In the genomic region with DNA sequence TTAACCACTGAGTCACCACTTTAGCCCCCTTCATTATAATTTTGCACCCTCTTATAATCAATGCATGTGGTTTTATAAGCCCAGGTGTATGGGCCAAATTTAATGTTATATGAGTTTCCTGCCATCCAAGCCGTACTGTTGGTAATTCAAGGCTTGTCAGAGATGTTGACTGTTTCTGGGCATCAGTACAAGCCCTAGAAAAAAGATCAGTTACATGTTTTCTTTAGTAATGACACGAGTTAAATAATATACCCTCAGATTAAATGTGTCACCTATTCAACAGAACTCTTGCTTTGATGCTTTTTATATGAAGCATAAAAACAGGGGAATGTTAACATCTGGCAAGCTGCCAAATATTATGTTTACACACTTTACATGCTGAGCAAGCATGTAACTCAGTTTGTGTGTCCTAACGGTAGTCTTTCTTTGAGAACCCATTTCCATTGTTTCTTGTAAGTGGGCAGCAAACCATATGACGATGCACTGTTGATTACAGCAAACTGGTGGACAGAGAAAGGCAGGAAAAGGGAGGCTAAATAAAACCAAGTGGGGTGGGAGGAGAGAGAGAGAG, we compare ENCODE assay signal across 28 mouse cellular contexts. TPM values are rescaled to one million over a fixed set of nuclear protein-coding genes. Genes with fewer than 3 reads are reported as not detected.
A peak's percentile ranks its signal among the peaks of the same experiment; 100 is the strongest.
DNase-seq lines count a peak whose midpoint lies in the region; ATAC-seq and TF ChIP-seq lines count a peak whose summit lies in the region.
"Had no signal": no experiment of that assay in that cellular context is flagged by ENCODE, and none has a peak within 500 bp of the region (broad histone marks: within the 10 kb centered on the region; RNA-seq: fewer than 3 reads in every experiment).

No protein-coding gene starts in this region.

- H3K4me2 ChIP-seq in forebrain, embryonic 13.5 days = no peak overlapping the region
- H3K4me2 ChIP-seq in forebrain, embryonic 12.5 days = no peak overlapping the region
- no peak overlapping the region for H3K4me2 ChIP-seq in kidney, postnatal 0 days (ENCODE audit: low read length)
- no peak overlapping the region for H3K4me2 ChIP-seq in forebrain, embryonic 16.5 days (ENCODE audit: low read length)
- H3K4me2 ChIP-seq: embryonic facial prominence, embryonic 13.5 days; heart, embryonic 13.5 days; hindbrain, embryonic 14.5 days had no signal

- 34% methylated on average over 4 of the region's 4 CpGs for WGBS in forebrain, embryonic 13.5 days
- WGBS in forebrain, embryonic 12.5 days = 55% methylated on average over 4 of the region's 4 CpGs
- 32% methylated on average over 4 of the region's 4 CpGs for WGBS in kidney, postnatal 0 days
- 26% methylated on average over 4 of the region's 4 CpGs for WGBS in kidney, adult 2 months
- 7% methylated on average over 4 of the region's 4 CpGs for WGBS in forebrain, embryonic 16.5 days

- no peak overlapping the region for H3K27ac ChIP-seq in forebrain, embryonic 13.5 days
- H3K27ac ChIP-seq in forebrain, embryonic 12.5 days = no peak overlapping the region
- no peak overlapping the region for H3K27ac ChIP-seq in kidney, postnatal 0 days
- H3K27ac ChIP-seq in kidney, adult 2 months (ENCODE audit: insufficient read depth, low read depth, low read length) = no peak overlapping the region
- H3K27ac ChIP-seq in forebrain, embryonic 16.5 days (ENCODE audit: low read length) = no peak overlapping the region
- H3K27ac ChIP-seq: embryonic facial prominence, embryonic 13.5 days; heart, adult 2 months; heart, embryonic 10.5 days; heart, embryonic 13.5 days; hindbrain, embryonic 14.5 days; hindbrain, postnatal 0 days had no signal

- no peak overlapping the region for H3K4me3 ChIP-seq in forebrain, embryonic 13.5 days
- H3K4me3 ChIP-seq in forebrain, embryonic 12.5 days (replicated peaks) = no peak overlapping the region
- H3K4me3 ChIP-seq in kidney, postnatal 0 days (replicated peaks; ENCODE audit: low read depth, low read length) = no peak overlapping the region
- H3K4me3 ChIP-seq in kidney, adult 2 months (ENCODE audit: insufficient read depth, low read depth, low read length) = no peak overlapping the region
- H3K4me3 ChIP-seq in forebrain, embryonic 16.5 days (replicated peaks; ENCODE audit: low read length) = no peak overlapping the region
- H3K4me3 ChIP-seq: embryonic facial prominence, embryonic 13.5 days; heart, adult 2 months; heart, embryonic 10.5 days; heart, embryonic 13.5 days had no signal

- no peaks in the 10 kb centered on the region for H3K36me3 ChIP-seq in forebrain, embryonic 13.5 days (ENCODE audit: poor library complexity, severe bottlenecking)
- H3K36me3 ChIP-seq in forebrain, embryonic 12.5 days (replicated peaks) = no peaks in the 10 kb centered on the region
- H3K36me3 ChIP-seq in kidney, postnatal 0 days (ENCODE audit: insufficient read depth, low read length) = no peaks in the 10 kb centered on the region
- no peaks in the 10 kb centered on the region for H3K36me3 ChIP-seq in kidney, adult 2 months (ENCODE audit: control insufficient read depth, insufficient read depth, low read length)
- H3K36me3 ChIP-seq in forebrain, embryonic 16.5 days (ENCODE audit: control insufficient read depth, insufficient read depth) = no peaks in the 10 kb centered on the region
- H3K36me3 ChIP-seq: embryonic facial prominence, embryonic 13.5 days; G1E; heart, embryonic 10.5 days; heart, embryonic 13.5 days had no signal

- no peaks in the 10 kb centered on the region for H3K27me3 ChIP-seq in forebrain, embryonic 13.5 days
- no peaks in the 10 kb centered on the region for H3K27me3 ChIP-seq in forebrain, embryonic 12.5 days
- no peaks in the 10 kb centered on the region for H3K27me3 ChIP-seq in kidney, postnatal 0 days (ENCODE audit: insufficient read depth, low read length)
- H3K27me3 ChIP-seq in kidney, adult 2 months (replicated peaks; ENCODE audit: control insufficient read depth, insufficient read depth, low read length) = no peaks in the 10 kb centered on the region
- no peaks in the 10 kb centered on the region for H3K27me3 ChIP-seq in forebrain, embryonic 16.5 days (replicated peaks; ENCODE audit: control insufficient read depth, insufficient read depth, low read length)
- H3K27me3 ChIP-seq: CH12.LX; embryonic facial prominence, embryonic 13.5 days; heart, embryonic 13.5 days had no signal

- H3K4me1 ChIP-seq in forebrain, embryonic 13.5 days = no peaks in the 10 kb centered on the region
- H3K4me1 ChIP-seq in forebrain, embryonic 12.5 days = no peaks in the 10 kb centered on the region
- no peaks in the 10 kb centered on the region for H3K4me1 ChIP-seq in kidney, postnatal 0 days (replicated peaks; ENCODE audit: insufficient read depth, low read length)
- H3K4me1 ChIP-seq in kidney, adult 2 months (ENCODE audit: control insufficient read depth, insufficient read depth, low read length) = no peaks in the 10 kb centered on the region
- peaks cover 5% of the 10 kb centered on the region for H3K4me1 ChIP-seq in forebrain, embryonic 16.5 days (replicated peaks; ENCODE audit: control insufficient read depth, insufficient read depth, low read length)
- H3K4me1 ChIP-seq: heart, embryonic 10.5 days; heart, embryonic 13.5 days had no signal

- TF ChIP-seq POLR2A in kidney, adult 2 months (IDR thresholded peaks at IDR 0.05; ENCODE audit: low read depth, low read length) = no peak

- peak; percentile 43; the same call in 1 of the 2 replicates for ATAC-seq in forebrain, embryonic 13.5 days
- ATAC-seq in forebrain, embryonic 12.5 days (ENCODE audit: low FRiP score) = no peak
- no peak for ATAC-seq in kidney, postnatal 0 days (replicated peaks; ENCODE audit: low FRiP score, low read depth)
- peak; percentile 72 for ATAC-seq in forebrain, embryonic 16.5 days
- ATAC-seq: hindbrain, postnatal 0 days; inflammation-experienced regulatory T-cells, adult 6 months; intestine, embryonic 16.5 days; Patski had no signal

- H3K9ac ChIP-seq in forebrain, embryonic 13.5 days = no peak overlapping the region
- no peak overlapping the region for H3K9ac ChIP-seq in forebrain, embryonic 12.5 days
- no peak overlapping the region for H3K9ac ChIP-seq in kidney, postnatal 0 days (ENCODE audit: low read depth, low read length)
- H3K9ac ChIP-seq in forebrain, embryonic 16.5 days (replicated peaks; ENCODE audit: low read depth, low read length) = no peak overlapping the region
- H3K9ac ChIP-seq: embryonic facial prominence, embryonic 13.5 days; heart, embryonic 13.5 days; hindbrain, embryonic 14.5 days had no signal

- TF ChIP-seq CTCF in kidney, postnatal 0 days (IDR thresholded peaks at IDR 0.05; ENCODE audit: low read depth) = no peak
- TF ChIP-seq CTCF in kidney, adult 2 months (conservative IDR thresholded peaks at IDR 0.05; ENCODE audit: insufficient read depth, insufficient read length, low read depth, low read length) = no peak

- H3K9me3 ChIP-seq in forebrain, embryonic 13.5 days (replicated peaks) = no peaks in the 10 kb centered on the region
- H3K9me3 ChIP-seq in forebrain, embryonic 12.5 days = no peaks in the 10 kb centered on the region
- H3K9me3 ChIP-seq in kidney, postnatal 0 days (replicated peaks; ENCODE audit: low read length) = no peaks in the 10 kb centered on the region
- no peaks in the 10 kb centered on the region for H3K9me3 ChIP-seq in forebrain, embryonic 16.5 days (ENCODE audit: control insufficient read depth, low read length)
- H3K9me3 ChIP-seq: embryonic facial prominence, embryonic 13.5 days; G1E; heart, embryonic 10.5 days; heart, embryonic 13.5 days had no signal

- DNase-seq in kidney, postnatal 0 days (ENCODE audit: low spot score) = peak; percentile 24
- DNase-seq in kidney, adult 2 months = no peak
- no peak for DNase-seq in gastrocnemius, postnatal 25 days
- DNase-seq: adrenal gland, postnatal 10 days; adrenal gland, postnatal 36 days; B cell, adult 2 months; cerebellum, adult 11 months; cerebellum, adult 2 months; cerebellum, adult 9-11 months; cerebellum, postnatal 25 days; gastrocnemius, postnatal 36 days; heart, adult 2 months; heart, postnatal 14 days; heart, postnatal 4 days; kidney, adult 18-20 months had no signal

RNA-seq across cellular contexts. Expression of a gene that starts 19.8 kb away (rescaled TPM):
- polyA plus RNA-seq in forebrain, embryonic 13.5 days (2015; fragmentation: Nextera tagmentation; extraction: Ambion mirVana) = 35.1 and 39.6 TPM in 2 replicates
- polyA plus RNA-seq in forebrain, embryonic 12.5 days (2016; fragmentation: Nextera tagmentation; extraction: Ambion mirVana) = 28.9 and 34.1 TPM in 2 replicates
- 42.4 and 43.2 TPM in 2 replicates for polyA plus RNA-seq in kidney, postnatal 0 days (2015; fragmentation: Nextera tagmentation; extraction: Ambion mirVana)
- 15.8 and 23.9 TPM in 2 replicates for polyA plus RNA-seq in kidney, adult 2 months (2012; rRNA removed)
- polyA plus RNA-seq in forebrain, embryonic 16.5 days (2015; fragmentation: Nextera tagmentation; extraction: Ambion mirVana) = 26.9 and 28.5 TPM in 2 replicates
- total RNA-seq in gastrocnemius, postnatal 25 days (2021) = 100 to 1,000 TPM; 181 to 223 TPM

Comparison
In these comparisons a context has a peak if more than half of its experiments do, and no peak if none do; other contexts are left out.
1. ATAC-seq: peak in forebrain, embryonic 13.5 days (single experiment) and forebrain, embryonic 16.5 days (single experiment); none in forebrain, embryonic 12.5 days (single experiment) and kidney, postnatal 0 days (single experiment).